Mouse (Mus musculus) embryonic facial prominence, embryonic 11.5 days (tissue): ENCODE data around the gene Cstf1. TPM values are rescaled to one million over a fixed set of nuclear protein-coding genes. Genes with fewer than 3 reads are reported as not detected.

Experiments used
- ATAC-seq: fragments of 200-750 bp; cut with Nextera tagmentation; replicated peaks from 2 replicates; pipeline ENCODE4 v1.8.0; 2017; ENCODE audit warnings: low read depth; ENCODE audit not compliant: insufficient number of reproducible peaks, low FRiP score, low TSS enrichment
- DNase-seq: peaks from one replicate; pipeline ENCODE4 v3.0.0-alpha.2; 2015; ENCODE audit warnings: low spot score
- H3K27ac ChIP-seq: fragments of 300-500 bp; sonication (generic); replicated peaks from 2 replicates; pipeline ENCODE4 v1.5.1; 2014; ENCODE audit warnings: mild to moderate bottlenecking, low read depth, low read length, control low read depth
- H3K27me3 ChIP-seq: fragments of 300-500 bp; sonication (generic); 2 replicates; pipeline ENCODE4 v1.6.1; 2014; ENCODE audit warnings: mild to moderate bottlenecking, low read length, moderate library complexity, mixed read lengths; ENCODE audit not compliant: control insufficient read depth, insufficient read depth
- H3K36me3 ChIP-seq: fragments of 300-500 bp; sonication (generic); replicated peaks from 2 replicates; pipeline ENCODE4 v1.6.1; 2014; ENCODE audit warnings: low read depth, mild to moderate bottlenecking, low read length, moderate library complexity, mixed read lengths; ENCODE audit not compliant: control insufficient read depth, insufficient read depth
- H3K4me1 ChIP-seq: fragments of 300-500 bp; sonication (generic); 2 replicates; pipeline ENCODE4 v1.6.1; 2014; ENCODE audit warnings: low read length, mixed read lengths; ENCODE audit not compliant: control insufficient read depth, insufficient read depth
- H3K4me2 ChIP-seq: fragments of 300-500 bp; sonication (generic); 2 replicates; pipeline ENCODE4 v1.6.1; 2014; ENCODE audit warnings: low read depth, mild to moderate bottlenecking, control low read depth, low read length, moderate library complexity
- H3K4me3 ChIP-seq: fragments of 300-500 bp; sonication (generic); 2 replicates; pipeline ENCODE4 v1.5.1; 2014; ENCODE audit warnings: low read depth, low read length, control low read depth
- H3K9ac ChIP-seq: fragments of 300-500 bp; sonication (generic); replicated peaks from 2 replicates; pipeline ENCODE4 v1.6.1; 2014; ENCODE audit warnings: mild to moderate bottlenecking, control low read depth, low read length
- H3K9me3 ChIP-seq: fragments of 300-500 bp; sonication (generic); replicated peaks from 2 replicates; pipeline ENCODE4 v1.6.1; 2016; ENCODE audit warnings: mild to moderate bottlenecking, low read length, inconsistent platforms, mixed read lengths; ENCODE audit not compliant: control insufficient read depth
- whole genome bisulfite sequencing: fragments of 180-500 bp; shearing (Covaris S2); extraction: QIAGEN DNeasy Blood & Tissue Kit; methylation state at CpG from one replicate; pipeline ENCODE4 v1.1.7; 2014; 5-methylcytosine and 5-hydroxymethylcytosine counted together
- polyA plus RNA-seq: library from polyadenylated mRNA; unstranded; fragments of >200 nt; fragmentation: Nextera tagmentation; extraction: Ambion mirVana; gene quantifications from 2 replicates; pipeline ENCODE4 v1.2.1, GENCODE M21; 2014

Cstf1 gene
- polyA plus RNA-seq, 1 experiment from 2014 or later = 51.6 TPM

GRCm38 (mm10) chr2:172430609-172431008 is 60.1 kb downstream of the Cstf1 start:
- H3K4me1 ChIP-seq = no peaks in the 10 kb centered on the region
- no peaks in the 10 kb centered on the region for H3K36me3 ChIP-seq
- H3K4me3 ChIP-seq = no peak overlapping the region
- WGBS = 83% methylated on average over 1 of the region's 1 CpGs
- no peaks in the 10 kb centered on the region for H3K27me3 ChIP-seq
- no peak overlapping the region for H3K9ac ChIP-seq
- ATAC-seq (no peak), DNase-seq (no peak)
- H3K9me3 ChIP-seq = no peaks in the 10 kb centered on the region
- H3K4me2 ChIP-seq = no peak overlapping the region
- H3K27ac ChIP-seq = no peak overlapping the region

Other genes starting within 250 kb of the Cstf1 start
- not detected in 2 replicates for gene Mc3r, start 122.2 kb upstream of the Cstf1 start, polyA plus RNA-seq
- gene Fam210b, start 25.1 kb upstream of the Cstf1 start, polyA plus RNA-seq = 24.2 and 25.0 TPM in 2 replicates
- 204 and 209 TPM in 2 replicates for gene Aurka, start 146 bp upstream of the Cstf1 start, polyA plus RNA-seq
- gene Cass4, start 23.1 kb downstream of the Cstf1 start, polyA plus RNA-seq = 0.17 and 0.34 TPM in 2 replicates
- gene Rtf2, start 69.9 kb downstream of the Cstf1 start, polyA plus RNA-seq = 79.4 and 80.9 TPM in 2 replicates
- 0.22 and 0.49 TPM in 2 replicates for gene Gcnt7, start 87.9 kb downstream of the Cstf1 start, polyA plus RNA-seq
- gene Fam209, start 101.8 kb downstream of the Cstf1 start, polyA plus RNA-seq = 0.32 and 0.63 TPM in 2 replicates
- gene Tfap2c, start 178.9 kb downstream of the Cstf1 start, polyA plus RNA-seq = 16.5 and 17.9 TPM in 2 replicates